Mouse (Mus musculus) monocyte, adult 2 months (primary cell): ENCODE measurements around the gene Olfr814.
"Not testable (repeated sequence)": the region's sequence is repeated elsewhere in the genome, so short reads cannot be mapped to it uniquely, and the experiment has no call there.

Experiments used
- DNase-seq, 2 experiments: peaks; one replicate each; pipeline ENCODE4 v3.0.0; 2022; ENCODE audit warnings: low spot score in 2 of 2, low read depth in 1 of 2

Olfr814 gene

DNA sequence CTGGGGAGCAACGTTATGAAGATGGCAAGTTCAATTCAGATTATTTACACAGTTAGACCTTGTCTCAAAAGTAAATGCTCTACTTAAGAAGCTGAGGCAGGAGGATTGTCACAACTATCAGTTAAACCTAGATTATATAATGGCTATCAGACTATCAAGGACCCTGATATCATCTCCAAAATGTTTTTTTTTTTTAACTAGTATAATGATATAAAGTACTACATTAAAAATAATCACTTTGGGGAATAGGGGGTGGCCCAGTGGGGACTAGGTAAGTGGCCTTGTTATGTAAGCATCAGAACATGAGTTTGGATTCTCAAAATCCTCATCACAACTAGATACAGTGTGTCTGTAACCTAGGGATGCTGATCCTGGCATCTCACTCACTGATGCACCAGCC lies at the start of gene Olfr814:
Olfr814 (minus strand) TSS at position 101 of the 400 bp plus-strand sequence.
- not testable (repeated sequence) for DNase-seq

DNA sequence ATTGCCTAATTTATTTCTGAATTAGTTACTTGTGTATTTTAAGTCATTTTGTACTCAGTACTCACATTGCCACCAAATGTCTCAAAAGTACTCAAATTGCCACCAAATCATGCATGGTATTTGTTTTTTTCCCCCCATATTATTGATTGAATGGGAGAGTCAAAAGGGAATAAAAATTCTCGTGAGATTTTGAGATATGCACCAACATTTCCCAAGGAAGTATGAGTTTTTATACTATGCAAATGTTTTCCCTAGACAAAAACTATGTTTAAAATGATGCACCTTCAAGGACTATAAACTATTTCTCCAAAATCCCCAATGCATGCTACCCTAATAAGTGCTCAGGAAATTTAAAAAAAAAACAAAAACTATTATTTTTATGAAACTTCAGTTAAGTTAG lies 35.8 kb upstream of the Olfr814 start, which contains the start of gene Olfr816:
Olfr816 (minus strand) TSS at position 101 of the 400 bp plus-strand sequence.
- no peak for DNase-seq

DNA sequence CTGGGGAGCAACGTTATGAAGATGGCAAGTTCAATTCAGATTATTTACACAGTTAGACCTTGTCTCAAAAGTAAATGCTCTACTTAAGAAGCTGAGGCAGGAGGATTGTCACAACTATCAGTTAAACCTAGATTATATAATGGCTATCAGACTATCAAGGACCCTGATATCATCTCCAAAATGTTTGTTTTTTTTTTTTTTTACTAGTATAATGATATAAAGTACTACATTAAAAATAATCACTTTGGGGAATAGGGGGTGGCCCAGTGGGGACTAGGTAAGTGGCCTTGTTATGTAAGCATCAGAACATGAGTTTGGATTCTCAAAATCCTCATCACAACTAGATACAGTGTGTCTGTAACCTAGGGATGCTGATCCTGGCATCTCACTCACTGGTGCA lies 26.1 kb upstream of the Olfr814 start, which contains the start of gene Olfr815:
Olfr815 (minus strand) TSS at position 101 of the 400 bp plus-strand sequence.
- DNase-seq: not testable (repeated sequence)

DNA sequence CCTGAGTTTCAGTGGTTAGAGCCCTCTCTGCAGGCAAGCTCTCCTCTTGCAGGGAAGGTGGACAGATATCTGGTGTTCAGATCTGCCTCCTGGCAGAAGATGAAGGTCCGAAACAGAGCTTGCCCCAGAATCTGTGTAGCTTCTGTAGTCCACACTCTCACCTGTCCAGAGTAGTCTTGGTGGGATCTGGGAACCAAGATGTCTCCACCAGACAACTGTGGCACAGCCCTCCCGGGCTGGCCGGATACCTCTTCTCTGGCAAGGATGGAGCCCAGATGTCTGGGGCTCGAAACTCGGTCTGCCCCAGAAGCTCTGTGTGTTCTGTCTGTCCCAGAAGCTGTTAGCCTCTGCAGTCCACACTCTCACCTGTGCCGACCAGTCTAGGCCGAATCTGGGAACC lies 6.3 kb upstream of the Olfr814 start:
- DNase-seq: no peak

DNA sequence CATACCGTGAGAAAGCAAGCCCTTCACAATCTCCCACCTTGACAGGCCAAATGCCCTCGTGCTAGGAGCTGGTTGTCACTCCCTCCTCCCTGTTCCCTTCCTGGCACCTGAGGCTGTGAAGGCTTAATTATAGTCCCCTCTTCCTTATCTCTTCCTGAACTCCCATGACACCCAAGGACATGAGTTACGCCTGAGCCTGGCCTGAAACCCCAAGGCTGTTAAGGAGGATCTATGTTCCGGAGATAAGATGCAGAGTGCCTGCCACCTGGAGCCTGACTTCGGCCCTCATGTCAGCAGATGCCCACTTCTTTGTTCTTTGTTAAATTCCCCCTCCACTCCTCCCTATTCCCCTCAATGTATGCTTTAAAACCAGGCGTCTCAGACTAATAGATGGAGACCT lies 5.8 kb upstream of the Olfr814 start:
- DNase-seq: not testable (repeated sequence)

DNA sequence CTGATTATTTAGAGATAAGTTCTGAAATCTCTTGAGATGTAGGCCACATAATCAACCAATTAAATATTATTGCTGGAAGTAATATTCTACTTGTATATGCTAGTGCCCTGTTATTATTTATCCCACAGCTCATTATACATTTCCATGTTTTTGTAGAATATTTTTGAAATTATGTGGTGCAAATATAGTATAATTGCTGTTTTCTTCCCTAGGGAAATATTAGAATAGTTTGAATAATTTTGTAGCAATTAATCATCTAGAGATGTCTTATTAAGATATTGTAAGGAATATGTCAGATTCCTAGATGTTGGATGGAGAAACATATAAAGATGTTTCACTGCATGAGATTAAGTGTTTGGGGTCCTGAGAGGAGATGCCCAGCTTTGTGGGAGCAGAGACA lies 24.6 kb downstream of the Olfr814 start, which contains the start of gene Olfr813:
Olfr813 (plus strand) TSS at position 301 of the 400 bp plus-strand sequence.
- no peak for DNase-seq

DNA sequence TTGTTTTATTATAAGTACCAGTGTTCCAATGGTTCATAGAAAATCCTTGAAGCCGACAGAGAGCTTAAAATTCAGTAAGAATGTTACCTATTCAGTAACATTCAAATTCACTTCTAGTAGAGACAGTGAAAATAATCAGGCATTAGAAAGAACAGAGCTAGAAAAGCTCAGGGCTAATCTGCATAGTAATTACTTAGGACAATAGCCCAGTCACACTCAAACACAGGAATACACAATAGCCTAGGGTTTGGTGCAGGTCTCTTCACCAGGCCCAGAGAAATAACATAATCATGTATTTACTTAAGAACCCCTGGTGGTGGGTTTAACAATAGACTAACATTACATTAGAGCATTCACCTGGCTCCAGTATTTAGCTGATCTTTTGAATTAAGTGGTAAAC lies 32.3 kb downstream of the Olfr814 start:
- no peak for DNase-seq

DNA sequence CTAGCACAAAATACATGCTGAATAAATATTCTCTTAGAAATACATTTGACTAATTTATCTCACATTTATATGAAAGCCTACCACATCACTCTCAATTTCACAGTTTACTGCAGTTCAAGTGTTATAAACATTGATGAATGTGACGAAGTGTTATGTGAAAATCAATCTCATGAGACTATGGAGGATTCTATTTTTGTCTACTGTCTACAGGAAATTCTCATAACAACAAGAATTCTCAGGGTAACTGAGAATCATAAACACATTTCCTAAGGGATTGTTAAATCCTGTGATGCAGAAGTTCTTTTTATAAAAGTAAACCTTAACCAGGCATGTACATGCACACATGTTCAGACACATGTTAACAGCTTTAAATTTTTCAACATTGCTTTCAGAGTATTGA lies 33.7 kb downstream of the Olfr814 start, which contains the start of gene Olfr812:
Olfr812 (minus strand) TSS at position 101 of the 400 bp plus-strand sequence.
- DNase-seq: no peak
